Mouse (Mus musculus) spleen, adult 2 months (tissue): ENCODE measurements around the gene Ctu1.
"Not testable (repeated sequence)": the region's sequence is repeated elsewhere in the genome, so short reads cannot be mapped to it uniquely, and the experiment has no call there.

Experiments used
- CTCF ChIP-seq: fragments of 200-500 bp; IDR thresholded peaks from 2 replicates; pipeline ENCODE4 v1.5.1; 2011; ENCODE audit warnings: mild to moderate bottlenecking, inconsistent platforms; ENCODE audit not compliant: insufficient read depth, insufficient read length, insufficient replicate concordance; ENCODE audit errors: extremely low read depth
- POLR2A ChIP-seq: fragments of 200-500 bp; IDR thresholded peaks from 2 replicates; pipeline ENCODE4 v1.6.1; 2011; ENCODE audit warnings: low read depth, low read length, inconsistent platforms

GRCm38 (mm10) chr7:43667221-43667620 is 4.6 kb upstream of the Ctu1 start:
- not testable (repeated sequence) for TF ChIP-seq POLR2A, CTCF
